Mouse (Mus musculus) CD8-positive naive resting alpha-beta T cell, adult 2 months (primary cell): Measurements from ENCODE around the gene Rpp25.

ENCODE experiments used
- DNase-seq, 2 experiments: peaks; one replicate each; pipeline ENCODE4 v3.0.0; 2022; ENCODE audit warnings: low read depth in 2 of 2, low spot score in 2 of 2

Rpp25 gene

GRCm38 (mm10) chr9:57554753-57555152, 50.9 kb downstream of the Rpp25 start:
- no peak for DNase-seq
